Mouse (Mus musculus): ENCODE measurements around the gene Cdk5rap2. TPM values are rescaled to one million over a fixed set of nuclear protein-coding genes. Genes with fewer than 3 reads are reported as not detected.

Gene Cdk5rap2
- total RNA-seq, 2 experiments from 2014 or later = 10.7 to 14.8 TPM

- DNase-seq (ENCODE audit: low spot score in 2 of 2) = peak; percentile 72 to 73
These were observed 54.4 kb downstream of the Cdk5rap2 start for GRCm38 (mm10) chr4:70355659-70356350.

GRCm38 (mm10) chr4:70354448-70354847, 55.8 kb downstream of the Cdk5rap2 start:
- no peak for DNase-seq (ENCODE audit: low spot score in 2 of 2)

GRCm38 (mm10) chr4:70353656-70354055, 56.6 kb downstream of the Cdk5rap2 start:
- DNase-seq (ENCODE audit: low spot score in 2 of 2) = no peak

- no peak for DNase-seq (ENCODE audit: low spot score in 2 of 2)
These were observed 74.6 kb downstream of the Cdk5rap2 start for GRCm38 (mm10) chr4:70335444-70336144.

GRCm38 (mm10) chr4:70334995-70335394, 75.2 kb downstream of the Cdk5rap2 start:
- no peak for DNase-seq (ENCODE audit: low spot score in 2 of 2)

- DNase-seq (ENCODE audit: low spot score in 2 of 2) = no peak
These were observed 77.3 kb downstream of the Cdk5rap2 start for GRCm38 (mm10) chr4:70332981-70333380.

- DNase-seq (ENCODE audit: low spot score in 2 of 2) = no peak
These were observed 77.7 kb downstream of the Cdk5rap2 start for GRCm38 (mm10) chr4:70332576-70332975.

GRCm38 (mm10) chr4:70331181-70331580, 79.1 kb downstream of the Cdk5rap2 start:
- DNase-seq (ENCODE audit: low spot score in 2 of 2) = no peak

GRCm38 (mm10) chr4:70328033-70328432, 82.2 kb downstream of the Cdk5rap2 start:
- DNase-seq (ENCODE audit: low spot score in 2 of 2) = no peak

- DNase-seq (ENCODE audit: low spot score in 2 of 2) = no peak
These were observed 82.8 kb downstream of the Cdk5rap2 start for GRCm38 (mm10) chr4:70327436-70327835.

GRCm38 (mm10) chr4:70321586-70321985, 88.7 kb downstream of the Cdk5rap2 start:
- DNase-seq (ENCODE audit: low spot score in 2 of 2) = no peak

GRCm38 (mm10) chr4:70312170-70312569, 98.1 kb downstream of the Cdk5rap2 start:
- DNase-seq (ENCODE audit: low spot score in 2 of 2) = no peak

- DNase-seq (ENCODE audit: low spot score in 2 of 2) = peak; percentile 31 to 51
These were observed 98.7 kb downstream of the Cdk5rap2 start for GRCm38 (mm10) chr4:70311530-70311929.

- peak; percentile 75 to 84 for DNase-seq (ENCODE audit: low spot score in 2 of 2)
These were observed 103.0 kb downstream of the Cdk5rap2 start for GRCm38 (mm10) chr4:70307230-70307629.

GRCm38 (mm10) chr4:70303870-70304269, 106.4 kb downstream of the Cdk5rap2 start:
- DNase-seq (ENCODE audit: low spot score in 2 of 2) = no peak

- peak; percentile 11 to 41 for DNase-seq (ENCODE audit: low spot score in 2 of 2)
These were observed 109.1 kb downstream of the Cdk5rap2 start for GRCm38 (mm10) chr4:70301187-70301586.

- DNase-seq (ENCODE audit: low spot score in 2 of 2) = peak; percentile 22 to 54
These were observed 120.9 kb downstream of the Cdk5rap2 start for GRCm38 (mm10) chr4:70289361-70289760.

- DNase-seq (ENCODE audit: low spot score in 2 of 2) = no peak
These were observed 127.1 kb downstream of the Cdk5rap2 start for GRCm38 (mm10) chr4:70283163-70283562.

GRCm38 (mm10) chr4:70278882-70279281, 131.4 kb downstream of the Cdk5rap2 start:
- DNase-seq (ENCODE audit: low spot score in 2 of 2) = peak in 1 of 2 experiments; percentile 25

- no peak for DNase-seq (ENCODE audit: low spot score in 2 of 2)
These were observed 132.2 kb downstream of the Cdk5rap2 start for GRCm38 (mm10) chr4:70278057-70278456.

GRCm38 (mm10) chr4:70272943-70273342, 137.3 kb downstream of the Cdk5rap2 start:
- DNase-seq (ENCODE audit: low spot score in 2 of 2) = no peak

- DNase-seq (ENCODE audit: low spot score in 2 of 2) = peak in 1 of 2 experiments; percentile 34
These were observed 137.7 kb downstream of the Cdk5rap2 start for GRCm38 (mm10) chr4:70272527-70272926.
